Mouse (Mus musculus): ENCODE measurements around the gene Fkbp1a.

DNA sequence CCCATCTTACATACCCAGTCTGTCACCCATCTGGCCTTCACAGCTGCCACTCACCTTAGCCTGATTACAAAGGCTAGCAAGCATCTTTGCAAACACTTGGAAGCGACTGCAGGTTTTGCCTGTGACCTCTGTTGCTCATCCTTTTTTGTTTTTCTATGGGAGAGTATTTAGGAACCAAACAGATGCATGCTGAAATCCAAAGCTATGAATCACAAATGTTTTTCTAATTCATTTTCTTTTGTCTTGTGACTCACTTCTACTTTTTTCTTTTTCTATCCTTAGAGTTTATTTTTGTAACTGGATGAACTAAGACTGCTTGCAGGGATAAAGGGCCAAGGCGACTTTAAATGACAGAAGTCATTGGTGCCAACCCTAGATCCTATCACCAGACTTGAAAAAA lies 16.8 kb upstream of the Fkbp1a start:
- TF ChIP-seq CTCF (IDR thresholded peaks at IDR 0.05; ENCODE audit: extremely low read depth, insufficient read depth, insufficient read length, insufficient replicate concordance) (no peak), POLR2A (IDR thresholded peaks at IDR 0.05; ENCODE audit: low read depth, low read length) (no peak)
